Mouse (Mus musculus) liver, postnatal 0 days (tissue): ENCODE data around the gene Tbc1d10c.

Experiments used
- CTCF ChIP-seq: sonication (generic); IDR thresholded peaks from 2 replicates; pipeline ENCODE4 v1.5.1; 2016; ENCODE audit warnings: antibody characterized with exemption, low read depth
- EP300 ChIP-seq: IDR thresholded peaks from 2 replicates; pipeline ENCODE4 v1.6.1; 2016; ENCODE audit warnings: antibody characterized with exemption, low read depth, mild to moderate bottlenecking

GRCm38 (mm10) chr19:4151488-4151860 is 39.6 kb downstream of the Tbc1d10c start:
- TF ChIP-seq CTCF, result no peak
- TF ChIP-seq EP300, result no peak
